Mouse (Mus musculus): Measurements from ENCODE around the gene Chd2. TPM values are rescaled to one million over a fixed set of nuclear protein-coding genes. Genes with fewer than 3 reads are reported as not detected.
"Not testable (repeated sequence)": the region's sequence is repeated elsewhere in the genome, so short reads cannot be mapped to it uniquely, and the experiment has no call there.

The Chd2 gene
- polyA plus RNA-seq, 1 experiment = 88.1 TPM

DNA sequence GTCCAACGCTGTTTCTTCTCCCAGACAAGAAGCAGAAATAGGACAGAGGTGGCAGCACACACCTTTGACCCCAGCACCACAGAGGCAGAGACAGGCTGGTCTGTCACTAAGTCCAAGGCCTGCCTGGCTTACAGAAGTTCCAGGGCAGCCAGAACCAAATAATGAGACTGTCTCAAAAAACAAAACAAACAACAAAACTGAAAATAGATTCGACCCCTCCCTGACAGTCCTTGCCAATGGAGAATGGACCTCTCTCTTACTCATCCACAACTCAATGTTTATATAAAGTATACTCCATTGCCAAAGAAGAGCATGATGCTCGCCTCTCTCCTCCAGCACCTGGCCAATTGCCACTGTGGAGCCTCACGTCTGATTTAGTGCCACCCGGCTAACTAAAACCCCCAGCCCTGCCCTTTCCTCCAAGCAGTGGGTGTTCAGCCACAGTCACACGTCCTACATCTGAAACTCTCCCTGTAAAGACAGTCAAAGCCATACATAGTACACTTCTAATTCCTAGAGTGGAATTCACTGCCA lies 36.3 kb upstream of the Chd2 start:
- 90% methylated on average over 6 of the region's 6 CpGs for WGBS
- Histone ChIP-seq H3K27ac (ENCODE audit: control insufficient read depth, insufficient read depth, low read length) (no peak overlapping the region), H3K4me3 (ENCODE audit: control insufficient read depth, insufficient read depth, low read length) (no peak overlapping the region), H3K36me3 (ENCODE audit: control insufficient read depth, insufficient read depth, low read length) (no peaks in the 10 kb centered on the region), H3K4me1 (replicated peaks; ENCODE audit: control insufficient read depth, insufficient read depth, low read length) (peaks cover 13% of the 10 kb centered on the region), H3K27me3 (ENCODE audit: control insufficient read depth, insufficient read depth, low read length) (no peaks in the 10 kb centered on the region)
- no peak for DNase-seq
- TF ChIP-seq POLR2A (IDR thresholded peaks at IDR 0.05; ENCODE audit: control insufficient read depth, extremely low read depth, insufficient read depth, low read length, poor library complexity) (no peak), CTCF (IDR thresholded peaks at IDR 0.05; ENCODE audit: borderline replicate concordance, control insufficient read depth, extremely low read depth, insufficient read depth, low read length, poor library complexity) (no peak)

GRCm38 (mm10) chr7:73576101-73576936 lies 34.7 kb upstream of the Chd2 start:
- Histone ChIP-seq H3K36me3 (ENCODE audit: control insufficient read depth, insufficient read depth, low read length) (no peaks in the 10 kb centered on the region), H3K4me1 (replicated peaks; ENCODE audit: control insufficient read depth, insufficient read depth, low read length) (peaks cover 18% of the 10 kb centered on the region), H3K27me3 (ENCODE audit: control insufficient read depth, insufficient read depth, low read length) (no peaks in the 10 kb centered on the region), H3K27ac (ENCODE audit: control insufficient read depth, insufficient read depth, low read length) (no peak overlapping the region), H3K4me3 (ENCODE audit: control insufficient read depth, insufficient read depth, low read length) (no peak overlapping the region)
- 94% methylated on average over 16 of the region's 16 CpGs for WGBS
- no peak for DNase-seq
- TF ChIP-seq POLR2A (IDR thresholded peaks at IDR 0.05; ENCODE audit: control insufficient read depth, extremely low read depth, insufficient read depth, low read length, poor library complexity) = no peak
- TF ChIP-seq CTCF (IDR thresholded peaks at IDR 0.05; ENCODE audit: borderline replicate concordance, control insufficient read depth, extremely low read depth, insufficient read depth, low read length, poor library complexity) = no peak

GRCm38 (mm10) chr7:73575257-73575656 lies 33.6 kb upstream of the Chd2 start:
- no peaks in the 10 kb centered on the region for H3K36me3 ChIP-seq (ENCODE audit: control insufficient read depth, insufficient read depth, low read length)
- H3K27me3 ChIP-seq (ENCODE audit: control insufficient read depth, insufficient read depth, low read length) = no peaks in the 10 kb centered on the region
- no peak for DNase-seq
- no peak for TF ChIP-seq POLR2A (IDR thresholded peaks at IDR 0.05; ENCODE audit: control insufficient read depth, extremely low read depth, insufficient read depth, low read length, poor library complexity)
- no peak for TF ChIP-seq CTCF (IDR thresholded peaks at IDR 0.05; ENCODE audit: borderline replicate concordance, control insufficient read depth, extremely low read depth, insufficient read depth, low read length, poor library complexity)
- 91% methylated on average over 8 of the region's 8 CpGs for WGBS
- H3K4me3 ChIP-seq (ENCODE audit: control insufficient read depth, insufficient read depth, low read length) = no peak overlapping the region
- peaks cover 18% of the 10 kb centered on the region for H3K4me1 ChIP-seq (replicated peaks; ENCODE audit: control insufficient read depth, insufficient read depth, low read length)
- H3K27ac ChIP-seq (ENCODE audit: control insufficient read depth, insufficient read depth, low read length) = no peak overlapping the region

DNA sequence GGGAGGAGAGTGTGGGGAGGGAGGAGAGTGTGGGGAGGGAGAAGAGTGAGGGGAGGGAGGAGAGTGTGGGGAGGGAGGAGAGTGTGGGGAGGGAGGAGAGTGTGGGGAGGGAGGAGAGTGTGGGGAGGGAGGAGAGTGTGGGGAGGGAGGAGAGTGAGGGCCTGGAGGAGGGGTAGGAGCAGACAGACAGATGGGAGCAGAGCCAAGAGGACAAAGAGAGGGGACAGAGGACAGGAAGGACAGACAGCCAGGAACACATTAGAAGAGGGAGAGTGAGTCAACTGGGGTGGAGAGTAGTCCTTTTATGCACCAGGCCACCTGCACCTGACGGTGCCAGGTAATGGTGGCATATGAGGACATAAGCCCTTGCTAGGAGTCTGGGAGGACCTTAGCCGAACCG lies 33.0 kb upstream of the Chd2 start:
- not testable (repeated sequence) for H3K4me3 ChIP-seq (ENCODE audit: control insufficient read depth, insufficient read depth, low read length); DNase-seq; H3K27me3 ChIP-seq (ENCODE audit: control insufficient read depth, insufficient read depth, low read length); H3K36me3 ChIP-seq (ENCODE audit: control insufficient read depth, insufficient read depth, low read length); H3K27ac ChIP-seq (ENCODE audit: control insufficient read depth, insufficient read depth, low read length)
- H3K4me1 ChIP-seq (replicated peaks; ENCODE audit: control insufficient read depth, insufficient read depth, low read length) = peaks cover 18% of the 10 kb centered on the region
- 94% methylated on average over 3 of the region's 3 CpGs for WGBS

DNA sequence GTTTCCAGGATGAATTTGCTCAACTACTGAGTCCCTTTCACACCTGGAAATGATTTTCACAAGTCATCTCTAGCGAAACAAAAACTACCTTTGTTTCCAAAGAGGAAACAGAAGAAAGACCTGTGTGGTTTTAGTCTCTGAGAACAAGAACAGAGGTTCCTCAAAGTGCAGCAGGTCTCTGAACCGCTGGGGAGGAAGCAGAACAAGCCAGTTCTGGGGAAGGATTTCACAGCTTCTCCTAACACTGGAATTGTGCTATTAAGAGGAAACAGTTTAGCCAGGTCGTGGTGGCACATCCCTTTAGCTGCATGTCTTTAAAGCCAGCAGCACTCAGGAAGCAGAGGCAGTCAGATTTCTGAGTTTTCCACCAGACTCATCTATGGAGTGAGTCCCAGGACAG lies 30.9 kb upstream of the Chd2 start:
- no peak for DNase-seq
- Histone ChIP-seq H3K4me3 (ENCODE audit: control insufficient read depth, insufficient read depth, low read length) (no peak overlapping the region), H3K4me1 (replicated peaks; ENCODE audit: control insufficient read depth, insufficient read depth, low read length) (peaks cover 17% of the 10 kb centered on the region), H3K27ac (ENCODE audit: control insufficient read depth, insufficient read depth, low read length) (peak overlapping the region; percentile 63), H3K36me3 (ENCODE audit: control insufficient read depth, insufficient read depth, low read length) (no peaks in the 10 kb centered on the region), H3K27me3 (ENCODE audit: control insufficient read depth, insufficient read depth, low read length) (no peaks in the 10 kb centered on the region)
- TF ChIP-seq POLR2A (IDR thresholded peaks at IDR 0.05; ENCODE audit: control insufficient read depth, extremely low read depth, insufficient read depth, low read length, poor library complexity) (no peak), CTCF (IDR thresholded peaks at IDR 0.05; ENCODE audit: borderline replicate concordance, control insufficient read depth, extremely low read depth, insufficient read depth, low read length, poor library complexity) (no peak)
- WGBS = 3% methylated on average over 3 of the region's 3 CpGs

GRCm38 (mm10) chr7:73568801-73569403 lies 27.3 kb upstream of the Chd2 start:
- 93% methylated on average over 3 of the region's 3 CpGs for WGBS
- H3K27ac ChIP-seq (ENCODE audit: control insufficient read depth, insufficient read depth, low read length) = no peak overlapping the region
- DNase-seq = peak; percentile 2
- peaks cover 17% of the 10 kb centered on the region for H3K4me1 ChIP-seq (replicated peaks; ENCODE audit: control insufficient read depth, insufficient read depth, low read length)
- H3K27me3 ChIP-seq (ENCODE audit: control insufficient read depth, insufficient read depth, low read length) = no peaks in the 10 kb centered on the region
- no peaks in the 10 kb centered on the region for H3K36me3 ChIP-seq (ENCODE audit: control insufficient read depth, insufficient read depth, low read length)
- no peak overlapping the region for H3K4me3 ChIP-seq (ENCODE audit: control insufficient read depth, insufficient read depth, low read length)
- TF ChIP-seq POLR2A (IDR thresholded peaks at IDR 0.05; ENCODE audit: control insufficient read depth, extremely low read depth, insufficient read depth, low read length, poor library complexity) (no peak), CTCF (IDR thresholded peaks at IDR 0.05; ENCODE audit: borderline replicate concordance, control insufficient read depth, extremely low read depth, insufficient read depth, low read length, poor library complexity) (no peak)
